Mouse (Mus musculus) layer of hippocampus, adult 2 months (tissue): ENCODE data around the gene Col7a1. TPM values are rescaled to one million over a fixed set of nuclear protein-coding genes. Genes with fewer than 3 reads are reported as not detected.

Experiments
- DNase-seq, 2 experiments: peaks; one replicate each; pipeline ENCODE4 v3.0.0; 2022; ENCODE audit warnings: low spot score in 2 of 2
- H3K27ac ChIP-seq: fragments of 200-600 bp; 2 replicates; pipeline ENCODE4 v1.8.1; 2022
- H3K4me3 ChIP-seq: fragments of 200-600 bp; 2 replicates; pipeline ENCODE4 v1.8.1; 2022; ENCODE audit warnings: mild to moderate bottlenecking
- CTCF ChIP-seq: fragments of 200-600 bp; conservative IDR thresholded peaks from 2 replicates; pipeline ENCODE4 v1.8.1; 2022; ENCODE audit warnings: antibody characterized with exemption, mild to moderate bottlenecking, moderate library complexity
- long read RNA-seq, 2 experiments: library from polyadenylated mRNA; stranded (forward); transcript quantifications; one replicate each; pipeline ENCODE4 v2.0.0; 2021; ENCODE audit warnings: borderline mapping rate in 2 of 2
- total RNA-seq, 2 experiments: library from RNA; stranded (reverse); gene quantifications; 2 replicates each; pipeline ENCODE4 v1.2.3; 2021

Gene Col7a1
- 1 to 10 TPM; 3.8 to 4.6 TPM for total RNA-seq
- long read RNA-seq, experiment 1, partial matches to known transcripts: 0 of 2 reads
- long read RNA-seq, experiment 1, other reads (novel, unspliced or antisense): 2 of 2 reads
- long read RNA-seq, experiment 2, partial matches to known transcripts: 0 of 1 reads
- long read RNA-seq, experiment 2, other reads (novel, unspliced or antisense): 1 of 1 reads

- H3K27ac ChIP-seq: no peak within 1 kb of the TSS
- TF ChIP-seq CTCF: no peak
- no peak for DNase-seq
- no peak within 1 kb of the TSS for H3K4me3 ChIP-seq
Observed at GRCm38 (mm10) chr9:108953081-108953636, at the start of gene Col7a1. Col7a1 (plus strand) TSS chr9:108953586.

- no peak for TF ChIP-seq CTCF
- H3K27ac ChIP-seq: no peak overlapping the region
- DNase-seq: no peak
- H3K4me3 ChIP-seq: no peak overlapping the region
Observed at GRCm38 (mm10) chr9:108912308-108912707, 41.1 kb upstream of the Col7a1 start.

- no peak overlapping the region for H3K4me3 ChIP-seq
- no peak for TF ChIP-seq CTCF
- DNase-seq: no peak
- H3K27ac ChIP-seq: no peak overlapping the region
Observed at GRCm38 (mm10) chr9:108913161-108913560, 40.2 kb upstream of the Col7a1 start.

- Histone ChIP-seq H3K4me3 (no peak overlapping the region), H3K27ac (peak overlapping the region; percentile 76)
- no peak for DNase-seq
- no peak for TF ChIP-seq CTCF
Observed at GRCm38 (mm10) chr9:108913621-108914020, 39.8 kb upstream of the Col7a1 start.

- Histone ChIP-seq H3K4me3 (no peak within 1 kb of the TSS), H3K27ac (peak within 1 kb of the TSS; percentile 76)
- TF ChIP-seq CTCF: no peak
- peak; percentile 56 to 63 for DNase-seq
Observed at GRCm38 (mm10) chr9:108914491-108914890, 38.9 kb upstream of the Col7a1 start, which contains the start of gene Tmem89. Tmem89 (plus strand) TSS chr9:108914619.

- TF ChIP-seq CTCF: no peak
- no peak overlapping the region for H3K4me3 ChIP-seq
- no peak for DNase-seq
- no peak overlapping the region for H3K27ac ChIP-seq
Observed at GRCm38 (mm10) chr9:108925897-108926296, 27.5 kb upstream of the Col7a1 start.

GRCm38 (mm10) chr9:108928424-108928823 is 25.0 kb upstream of the Col7a1 start:
- DNase-seq: no peak
- Histone ChIP-seq H3K27ac (no peak overlapping the region), H3K4me3 (no peak overlapping the region)
- no peak for TF ChIP-seq CTCF

- no peak overlapping the region for H3K4me3 ChIP-seq
Observed at GRCm38 (mm10) chr9:108935991-108936390, 17.4 kb upstream of the Col7a1 start.

GRCm38 (mm10) chr9:108936418-108937364 is 16.7 kb upstream of the Col7a1 start, which contains the start of gene Uqcrc1:
Uqcrc1 (plus strand) TSS chr9:108936633.
- DNase-seq: peak; percentile 92 to 95
- Histone ChIP-seq H3K27ac (peak within 1 kb of the TSS; percentile 96), H3K4me3 (peak within 1 kb of the TSS; percentile 89)
- peak; percentile 96 for TF ChIP-seq CTCF

More at GRCm38 (mm10) chr9:108935991-108936390, 17.4 kb upstream of the Col7a1 start:
- peak overlapping the region; percentile 96; the same call in 1 of the 2 replicates for H3K27ac ChIP-seq
- no peak for DNase-seq
- TF ChIP-seq CTCF: no peak

GRCm38 (mm10) chr9:108945111-108945510 is 8.3 kb upstream of the Col7a1 start:
- H3K4me3 ChIP-seq: no peak overlapping the region
- peak in 1 of 2 experiments; percentile 28 for DNase-seq
- TF ChIP-seq CTCF: no peak
- H3K27ac ChIP-seq: no peak overlapping the region

GRCm38 (mm10) chr9:108945608-108946007 is 7.8 kb upstream of the Col7a1 start:
- Histone ChIP-seq H3K27ac (no peak overlapping the region), H3K4me3 (no peak overlapping the region)
- TF ChIP-seq CTCF: no peak
- no peak for DNase-seq

GRCm38 (mm10) chr9:108949231-108949966 is 4.0 kb upstream of the Col7a1 start:
- DNase-seq: no peak
- no peak for TF ChIP-seq CTCF
- H3K4me3 ChIP-seq: no peak overlapping the region
- no peak overlapping the region for H3K27ac ChIP-seq
